Mouse (Mus musculus): Measurements from ENCODE around the gene Ttc25. TPM values are rescaled to one million over a fixed set of nuclear protein-coding genes. Genes with fewer than 3 reads are reported as not detected.
A peak's percentile ranks its signal among the peaks of the same experiment; 100 is the strongest.

Ttc25 gene
- polyA plus RNA-seq, 1 experiment from 2014 or later, result 0.06 TPM

GRCm38 (mm10) chr11:100574188-100574587 is 28.8 kb downstream of the Ttc25 start:
- WGBS (ENCODE audit: insufficient replicate concordance), result 29% methylated on average over 3 of the region's 3 CpGs
- Histone ChIP-seq H3K9ac (ENCODE audit: low read depth, low read length) (peak overlapping the region; percentile 67), H3K27me3 (ENCODE audit: control insufficient read depth, insufficient read depth, low read depth, low read length) (no peaks in the 10 kb centered on the region), H3K36me3 (ENCODE audit: control insufficient read depth, insufficient read depth) (no peaks in the 10 kb centered on the region), H3K9me3 (replicated peaks; ENCODE audit: control insufficient read depth, low read length) (no peaks in the 10 kb centered on the region), H3K4me3 (ENCODE audit: low read depth, low read length) (peak overlapping the region; percentile 66), H3K4me1 (ENCODE audit: control insufficient read depth, low read depth, low read length) (peaks cover 20% of the 10 kb centered on the region), H3K4me2 (ENCODE audit: low read depth, low read length) (peak overlapping the region; percentile 81), H3K27ac (ENCODE audit: low read length) (no peak overlapping the region)
- no peak for ATAC-seq (ENCODE audit: low read depth)

DNA sequence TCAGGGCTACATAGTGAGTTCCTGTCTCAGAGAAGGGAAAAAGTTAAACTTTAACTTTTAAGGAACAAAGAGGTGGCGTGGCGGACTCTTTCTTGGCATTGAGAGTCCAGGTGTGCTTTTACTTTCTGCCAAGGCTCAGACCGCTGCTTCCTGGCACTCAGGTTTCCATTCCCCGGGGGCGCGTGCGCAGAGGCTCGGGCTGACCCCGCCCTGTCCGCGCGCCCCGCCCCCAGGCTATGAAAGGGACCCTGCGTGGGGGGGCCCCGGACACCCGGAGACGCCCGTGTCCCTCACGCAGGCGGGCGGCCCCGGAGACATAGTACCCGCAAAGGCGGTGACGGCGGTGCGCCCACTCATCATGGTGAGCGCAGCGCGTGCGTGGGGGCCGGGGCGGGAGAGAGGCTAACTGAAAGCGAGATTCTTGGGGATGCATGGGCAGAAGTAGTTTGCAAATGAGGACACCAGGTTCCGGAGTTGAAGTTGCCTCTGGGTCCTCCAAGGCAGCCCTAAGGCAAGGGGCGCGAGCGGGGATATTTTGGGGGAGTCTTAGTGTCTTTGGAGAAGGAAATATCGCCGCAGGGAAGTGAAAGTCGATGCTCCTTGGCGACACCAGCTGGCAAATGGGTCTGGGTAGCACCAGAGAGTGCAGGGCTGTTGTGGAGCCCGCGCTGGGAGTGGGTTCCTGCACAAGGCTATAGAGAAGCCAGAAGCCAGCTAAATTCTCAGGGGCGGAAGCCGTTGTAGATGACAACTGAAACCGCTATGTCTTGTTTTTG is 29.5 kb downstream of the Ttc25 start, which contains the start of gene Cnp:
Cnp (plus strand) TSS at position 197 of the 776 bp plus-strand sequence.
- peak within 1 kb of the TSS; percentile 67 for H3K9ac ChIP-seq (ENCODE audit: low read depth, low read length)
- no peaks in the 10 kb centered on the region for H3K9me3 ChIP-seq (replicated peaks; ENCODE audit: control insufficient read depth, low read length)
- ATAC-seq (ENCODE audit: low read depth), result peak; percentile 77
- H3K27ac ChIP-seq (ENCODE audit: low read length), result peak within 1 kb of the TSS; percentile 66
- peak within 1 kb of the TSS; percentile 81 for H3K4me2 ChIP-seq (ENCODE audit: low read depth, low read length)
- no peaks in the 10 kb centered on the region for H3K27me3 ChIP-seq (ENCODE audit: control insufficient read depth, insufficient read depth, low read depth, low read length)
- peaks cover 20% of the 10 kb centered on the region for H3K4me1 ChIP-seq (ENCODE audit: control insufficient read depth, low read depth, low read length)
- H3K4me3 ChIP-seq (ENCODE audit: low read depth, low read length), result peak within 1 kb of the TSS; percentile 66
- H3K36me3 ChIP-seq (ENCODE audit: control insufficient read depth, insufficient read depth), result no peaks in the 10 kb centered on the region
- under 1% methylated on average over 47 of the region's 47 CpGs for WGBS (ENCODE audit: insufficient replicate concordance)

DNA sequence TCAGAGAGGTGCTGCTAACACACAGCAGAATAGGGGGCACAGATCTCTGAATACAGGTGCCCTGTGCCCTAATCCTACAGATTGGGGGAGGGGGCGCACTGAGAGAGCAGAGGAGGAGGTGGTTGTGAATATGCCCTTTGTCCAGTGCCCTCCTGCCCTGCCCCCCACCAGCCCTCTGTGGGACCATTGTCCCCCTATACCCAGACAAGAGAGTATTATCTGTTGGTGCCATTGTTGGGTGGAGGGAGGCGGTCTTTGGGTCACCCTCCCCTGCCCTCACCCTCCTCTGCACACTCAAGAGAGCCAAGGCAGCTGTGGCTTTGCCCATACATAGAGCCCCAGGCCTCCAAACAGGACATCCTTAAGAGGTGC is 30.1 kb downstream of the Ttc25 start:
- Histone ChIP-seq H3K9me3 (replicated peaks; ENCODE audit: control insufficient read depth, low read length) (no peaks in the 10 kb centered on the region), H3K36me3 (ENCODE audit: control insufficient read depth, insufficient read depth) (no peaks in the 10 kb centered on the region), H3K27ac (ENCODE audit: low read length) (peak overlapping the region; percentile 66), H3K9ac (ENCODE audit: low read depth, low read length) (peak overlapping the region; percentile 67), H3K27me3 (ENCODE audit: control insufficient read depth, insufficient read depth, low read depth, low read length) (no peaks in the 10 kb centered on the region), H3K4me2 (ENCODE audit: low read depth, low read length) (peak overlapping the region; percentile 81), H3K4me3 (ENCODE audit: low read depth, low read length) (peak overlapping the region; percentile 66), H3K4me1 (ENCODE audit: control insufficient read depth, low read depth, low read length) (peaks cover 20% of the 10 kb centered on the region)
- peak; percentile 28 for ATAC-seq (ENCODE audit: low read depth)
- 4% methylated on average over 2 of the region's 2 CpGs for WGBS (ENCODE audit: insufficient replicate concordance)

GRCm38 (mm10) chr11:100576256-100576655 is 30.8 kb downstream of the Ttc25 start:
- no peak overlapping the region for H3K27ac ChIP-seq (ENCODE audit: low read length)
- ATAC-seq (ENCODE audit: low read depth), result no peak
- no peak overlapping the region; the same call in 1 of the 2 replicates for H3K4me2 ChIP-seq (ENCODE audit: low read depth, low read length)
- peaks cover 14% of the 10 kb centered on the region for H3K4me1 ChIP-seq (ENCODE audit: control insufficient read depth, low read depth, low read length)
- no peak overlapping the region for H3K4me3 ChIP-seq (ENCODE audit: low read depth, low read length)
- no peaks in the 10 kb centered on the region; the same call in 1 of the 2 replicates for H3K36me3 ChIP-seq (ENCODE audit: control insufficient read depth, insufficient read depth)
- WGBS (ENCODE audit: insufficient replicate concordance), result 70% methylated on average over 21 of the region's 21 CpGs
- H3K9me3 ChIP-seq (replicated peaks; ENCODE audit: control insufficient read depth, low read length), result no peaks in the 10 kb centered on the region
- H3K27me3 ChIP-seq (ENCODE audit: control insufficient read depth, insufficient read depth, low read depth, low read length), result no peaks in the 10 kb centered on the region
- no peak overlapping the region for H3K9ac ChIP-seq (ENCODE audit: low read depth, low read length)

DNA sequence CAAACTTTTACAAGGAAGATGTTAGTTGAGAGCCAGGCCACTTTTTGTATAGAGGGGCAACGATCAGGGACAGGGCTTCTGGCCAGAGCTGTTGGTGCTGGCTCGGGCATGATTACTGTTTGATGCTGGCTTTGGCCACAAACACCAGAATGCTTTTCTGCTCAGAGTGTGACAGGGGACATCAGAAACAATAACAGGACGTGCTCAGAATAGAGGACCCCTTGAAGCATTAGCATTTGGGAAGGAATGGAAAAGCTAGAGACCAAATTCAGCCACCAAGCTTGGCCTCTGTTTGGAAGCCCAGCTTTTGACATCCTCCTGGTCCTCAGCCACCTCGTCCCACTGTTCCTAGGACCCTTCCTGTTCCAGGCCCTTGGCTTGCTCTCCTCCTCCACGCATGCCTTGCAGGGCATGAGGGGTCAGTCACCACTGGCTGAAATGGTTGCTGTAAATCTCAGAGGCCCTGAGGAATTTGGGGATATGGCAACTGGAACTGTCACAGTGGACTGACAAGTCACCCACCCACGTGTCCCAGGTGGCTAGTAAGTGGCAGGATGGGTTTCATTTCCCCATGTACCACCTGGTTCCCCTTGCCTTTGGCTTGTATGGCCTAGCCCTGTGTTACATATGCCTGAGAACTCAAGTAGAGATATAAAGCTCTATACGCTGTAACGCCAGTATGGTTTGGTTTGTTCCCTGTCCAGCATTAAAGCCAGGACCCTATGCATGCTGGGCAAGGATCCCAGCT is 32.6 kb downstream of the Ttc25 start:
- WGBS (ENCODE audit: insufficient replicate concordance), result 72% methylated on average over 8 of the region's 8 CpGs
- H3K4me1 ChIP-seq (ENCODE audit: control insufficient read depth, low read depth, low read length), result peaks cover 14% of the 10 kb centered on the region
- no peaks in the 10 kb centered on the region for H3K27me3 ChIP-seq (ENCODE audit: control insufficient read depth, insufficient read depth, low read depth, low read length)
- H3K27ac ChIP-seq (ENCODE audit: low read length), result no peak overlapping the region
- H3K4me3 ChIP-seq (ENCODE audit: low read depth, low read length), result no peak overlapping the region
- H3K9ac ChIP-seq (ENCODE audit: low read depth, low read length), result no peak overlapping the region
- no peaks in the 10 kb centered on the region for H3K9me3 ChIP-seq (replicated peaks; ENCODE audit: control insufficient read depth, low read length)
- peaks cover 3% of the 10 kb centered on the region; the same call in 1 of the 2 replicates for H3K36me3 ChIP-seq (ENCODE audit: control insufficient read depth, insufficient read depth)
- no peak for ATAC-seq (ENCODE audit: low read depth)
- H3K4me2 ChIP-seq (ENCODE audit: low read depth, low read length), result no peak overlapping the region

DNA sequence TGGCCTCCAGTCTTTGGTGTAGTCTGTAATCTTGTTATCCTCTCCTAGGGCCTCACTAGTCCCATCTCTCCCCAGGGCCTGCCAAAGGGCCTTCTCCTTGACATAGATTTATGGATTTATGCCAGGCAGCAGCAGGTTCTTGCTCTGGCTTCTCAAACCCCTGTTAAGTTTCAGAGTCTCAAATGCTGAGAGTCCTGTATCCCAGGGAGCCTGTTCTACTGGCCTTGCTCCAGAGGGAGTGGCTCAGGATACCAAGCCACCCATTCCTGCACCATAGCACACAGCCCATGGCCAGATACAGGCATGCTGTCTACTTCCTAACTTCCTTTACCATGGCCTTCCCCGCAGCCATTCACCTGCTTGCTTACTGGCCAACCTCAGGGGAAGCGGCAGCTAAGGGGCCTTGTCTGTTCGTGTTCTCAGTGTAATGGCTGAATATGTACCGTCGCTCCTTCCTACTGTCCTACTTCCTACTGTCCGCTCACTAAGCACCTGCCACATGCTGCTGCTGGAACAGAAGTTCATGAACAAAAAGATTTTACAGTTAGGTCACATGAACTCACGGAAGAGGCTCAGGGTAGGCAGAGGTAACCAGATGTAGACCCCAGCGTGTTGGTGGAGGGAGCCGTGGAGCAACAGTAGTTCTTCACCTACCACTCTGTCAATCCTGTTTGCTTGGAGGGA is 33.9 kb downstream of the Ttc25 start:
- Histone ChIP-seq H3K27ac (ENCODE audit: low read length) (no peak overlapping the region), H3K4me2 (ENCODE audit: low read depth, low read length) (no peak overlapping the region), H3K9ac (ENCODE audit: low read depth, low read length) (no peak overlapping the region), H3K4me1 (ENCODE audit: control insufficient read depth, low read depth, low read length) (peaks cover 14% of the 10 kb centered on the region), H3K4me3 (ENCODE audit: low read depth, low read length) (no peak overlapping the region), H3K27me3 (ENCODE audit: control insufficient read depth, insufficient read depth, low read depth, low read length) (no peaks in the 10 kb centered on the region), H3K9me3 (replicated peaks; ENCODE audit: control insufficient read depth, low read length) (no peaks in the 10 kb centered on the region), H3K36me3 (ENCODE audit: control insufficient read depth, insufficient read depth) (peaks cover 14% of the 10 kb centered on the region)
- WGBS (ENCODE audit: insufficient replicate concordance), result 86% methylated on average over 9 of the region's 9 CpGs
- no peak for ATAC-seq (ENCODE audit: low read depth)

DNA sequence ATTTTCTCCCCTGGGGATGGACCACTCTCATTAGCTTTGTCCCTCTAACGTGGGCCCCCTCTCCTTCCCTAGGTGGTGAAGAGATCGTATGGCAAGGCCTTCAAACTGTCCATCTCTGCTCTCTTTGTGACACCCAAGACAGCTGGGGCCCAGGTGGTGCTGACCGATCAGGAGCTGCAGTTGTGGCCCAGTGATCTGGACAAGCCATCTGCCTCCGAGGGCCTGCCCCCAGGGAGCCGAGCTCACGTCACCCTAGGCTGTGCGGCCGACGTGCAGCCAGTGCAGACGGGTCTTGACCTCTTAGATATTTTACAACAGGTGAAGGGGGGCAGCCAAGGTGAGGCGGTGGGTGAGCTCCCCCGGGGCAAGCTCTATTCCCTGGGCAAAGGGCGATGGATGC is 34.9 kb downstream of the Ttc25 start:
- no peaks in the 10 kb centered on the region for H3K27me3 ChIP-seq (ENCODE audit: control insufficient read depth, insufficient read depth, low read depth, low read length)
- H3K4me2 ChIP-seq (ENCODE audit: low read depth, low read length), result no peak overlapping the region
- 86% methylated on average over 13 of the region's 13 CpGs for WGBS (ENCODE audit: insufficient replicate concordance)
- H3K4me1 ChIP-seq (ENCODE audit: control insufficient read depth, low read depth, low read length), result peaks cover 6% of the 10 kb centered on the region
- H3K4me3 ChIP-seq (ENCODE audit: low read depth, low read length), result no peak overlapping the region
- no peak overlapping the region for H3K9ac ChIP-seq (ENCODE audit: low read depth, low read length)
- no peak overlapping the region for H3K27ac ChIP-seq (ENCODE audit: low read length)
- no peaks in the 10 kb centered on the region for H3K9me3 ChIP-seq (replicated peaks; ENCODE audit: control insufficient read depth, low read length)
- peaks cover 19% of the 10 kb centered on the region for H3K36me3 ChIP-seq (ENCODE audit: control insufficient read depth, insufficient read depth)
- ATAC-seq (ENCODE audit: low read depth), result no peak

DNA sequence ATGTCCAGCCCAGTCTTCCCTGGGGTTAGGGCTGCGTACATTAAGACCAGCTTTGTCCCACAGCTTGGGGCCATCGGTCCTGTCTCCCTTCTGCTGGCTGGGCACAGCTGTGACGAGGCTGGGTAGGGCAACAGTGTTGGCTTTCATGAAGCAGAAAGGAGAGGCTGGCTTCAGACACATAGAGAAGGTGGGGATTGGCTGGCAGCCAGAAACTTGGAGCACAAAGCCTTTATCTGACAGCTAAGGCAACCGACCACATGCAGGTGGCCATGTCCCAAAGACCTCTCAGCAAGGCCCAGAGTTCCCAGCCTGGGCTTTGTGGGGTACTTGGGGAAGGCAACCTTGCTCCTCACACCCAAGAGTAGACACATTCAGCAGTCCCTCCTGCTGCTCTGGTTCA is 36.3 kb downstream of the Ttc25 start:
- Histone ChIP-seq H3K9me3 (replicated peaks; ENCODE audit: control insufficient read depth, low read length) (no peaks in the 10 kb centered on the region), H3K4me2 (ENCODE audit: low read depth, low read length) (no peak overlapping the region), H3K4me1 (ENCODE audit: control insufficient read depth, low read depth, low read length) (no peaks in the 10 kb centered on the region), H3K36me3 (ENCODE audit: control insufficient read depth, insufficient read depth) (peaks cover 32% of the 10 kb centered on the region), H3K27me3 (ENCODE audit: control insufficient read depth, insufficient read depth, low read depth, low read length) (no peaks in the 10 kb centered on the region), H3K9ac (ENCODE audit: low read depth, low read length) (no peak overlapping the region), H3K4me3 (ENCODE audit: low read depth, low read length) (no peak overlapping the region), H3K27ac (ENCODE audit: low read length) (no peak overlapping the region)
- no peak for ATAC-seq (ENCODE audit: low read depth)
- 63% methylated on average over 4 of the region's 4 CpGs for WGBS (ENCODE audit: insufficient replicate concordance)

Measured in liver, embryonic 16.5 days (tissue).